Mouse (Mus musculus): ENCODE data around the gene Fam118b.

GRCm38 (mm10) chr9:35302172-35302571 lies 34.6 kb upstream of the Fam118b start:
- no peak for TF ChIP-seq CTCF (IDR thresholded peaks at IDR 0.05; ENCODE audit: borderline replicate concordance, insufficient read depth, low read length)
- no peak for TF ChIP-seq POLR2A (IDR thresholded peaks at IDR 0.05; ENCODE audit: low read depth, low read length)

Measured in embryonic fibroblast, embryonic 13.5 days (primary cell).